Mouse (Mus musculus): ENCODE data around the gene Kmt2d.

DNA sequence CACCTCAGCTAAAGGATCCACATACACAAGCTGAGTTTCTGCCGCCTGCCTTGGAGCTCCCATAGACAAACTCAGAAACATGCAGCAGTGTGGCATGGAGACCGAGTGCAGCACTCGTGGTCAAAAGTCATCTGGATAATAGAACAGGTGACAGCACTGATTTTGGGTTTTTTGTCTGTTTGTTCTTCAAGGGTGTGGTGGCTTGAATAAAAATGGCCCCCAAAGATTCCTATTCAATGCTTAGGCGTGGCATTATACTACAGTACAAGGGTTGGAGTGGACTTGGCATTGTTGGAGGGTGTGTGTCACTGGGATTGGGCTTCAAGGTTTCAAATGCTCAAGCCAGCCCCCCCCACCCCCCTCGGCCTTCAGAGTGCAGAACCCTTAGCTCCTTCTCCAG is 48.9 kb downstream of the Kmt2d start:
- TF ChIP-seq CTCF (IDR thresholded peaks at IDR 0.05; ENCODE audit: control insufficient read depth, insufficient read depth, low read length) (no peak), POLR2A (IDR thresholded peaks at IDR 0.05; ENCODE audit: borderline replicate concordance, control insufficient read depth, low read depth, low read length) (no peak)
